Mouse (Mus musculus): ENCODE measurements around the gene Mapk13.
A peak's percentile ranks its signal among the peaks of the same experiment; 100 is the strongest.

The Mapk13 gene

DNA sequence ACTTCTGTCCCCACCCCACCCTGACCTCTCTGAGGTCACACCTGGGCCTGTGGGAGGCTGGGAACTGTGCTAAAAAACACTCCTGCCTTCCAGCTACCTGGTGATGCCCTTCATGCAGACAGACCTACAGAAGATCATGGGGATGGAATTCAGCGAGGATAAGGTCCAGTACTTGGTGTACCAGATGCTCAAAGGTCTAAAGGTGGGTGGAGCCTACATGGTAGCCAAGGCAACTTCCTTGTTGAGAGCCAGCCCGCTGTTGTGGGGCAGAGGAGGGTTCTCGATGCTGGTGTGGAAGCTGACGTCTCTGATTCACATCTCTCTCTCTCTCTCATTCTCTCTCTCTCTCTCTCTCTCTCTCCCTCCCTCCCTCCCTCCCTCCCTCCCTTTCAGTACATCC, 6.1 kb downstream of the Mapk13 start:
- DNase-seq (ENCODE audit: low spot score) = no peak

DNA sequence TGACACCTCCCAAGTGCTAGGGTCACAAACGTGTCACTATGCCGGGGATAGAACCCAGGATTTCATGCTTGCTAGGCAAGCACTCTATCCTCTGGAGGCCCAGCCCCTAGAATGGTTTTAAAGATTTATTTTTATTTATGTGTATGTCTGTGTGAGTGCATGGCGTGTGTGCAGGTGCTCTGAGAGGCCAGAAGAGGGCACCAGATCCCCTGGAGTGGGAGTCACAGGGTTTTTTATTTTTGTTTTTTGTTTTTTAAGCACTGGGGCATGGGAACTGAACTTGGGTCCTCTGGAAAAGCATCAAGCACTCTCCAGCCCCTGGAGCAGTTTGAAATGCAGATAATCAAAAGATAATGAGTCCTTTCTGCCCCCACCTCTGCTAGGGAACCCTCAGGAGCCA, 7.7 kb downstream of the Mapk13 start:
- DNase-seq (ENCODE audit: low spot score) = no peak

- peak; percentile 49 for DNase-seq (ENCODE audit: low spot score)
Observed at GRCm38 (mm10) chr17:28777231-28778005, 8.3 kb downstream of the Mapk13 start.

GRCm38 (mm10) chr17:28779735-28780134, 10.6 kb downstream of the Mapk13 start:
- no peak for DNase-seq (ENCODE audit: low spot score)

DNA sequence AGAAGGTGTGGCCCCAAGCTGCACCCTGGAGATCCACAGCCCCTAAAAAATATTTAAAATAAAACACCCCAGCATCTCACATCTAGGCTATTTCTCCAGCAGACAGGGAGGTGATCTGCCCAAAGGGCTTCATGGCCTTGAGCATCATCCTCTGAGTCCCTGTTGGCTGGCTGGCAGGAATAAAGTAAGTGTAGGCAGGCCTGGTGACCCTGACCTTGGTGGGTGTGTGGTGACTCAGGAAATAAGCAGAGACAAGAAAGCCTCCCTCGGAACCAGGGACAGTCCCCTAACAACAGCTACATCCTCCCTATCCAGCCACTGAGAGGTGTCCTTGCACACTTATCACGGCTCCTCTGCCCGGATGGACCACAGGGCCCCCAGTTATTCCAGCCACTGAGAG, 11.7 kb downstream of the Mapk13 start:
- no peak for DNase-seq (ENCODE audit: low spot score)

DNA sequence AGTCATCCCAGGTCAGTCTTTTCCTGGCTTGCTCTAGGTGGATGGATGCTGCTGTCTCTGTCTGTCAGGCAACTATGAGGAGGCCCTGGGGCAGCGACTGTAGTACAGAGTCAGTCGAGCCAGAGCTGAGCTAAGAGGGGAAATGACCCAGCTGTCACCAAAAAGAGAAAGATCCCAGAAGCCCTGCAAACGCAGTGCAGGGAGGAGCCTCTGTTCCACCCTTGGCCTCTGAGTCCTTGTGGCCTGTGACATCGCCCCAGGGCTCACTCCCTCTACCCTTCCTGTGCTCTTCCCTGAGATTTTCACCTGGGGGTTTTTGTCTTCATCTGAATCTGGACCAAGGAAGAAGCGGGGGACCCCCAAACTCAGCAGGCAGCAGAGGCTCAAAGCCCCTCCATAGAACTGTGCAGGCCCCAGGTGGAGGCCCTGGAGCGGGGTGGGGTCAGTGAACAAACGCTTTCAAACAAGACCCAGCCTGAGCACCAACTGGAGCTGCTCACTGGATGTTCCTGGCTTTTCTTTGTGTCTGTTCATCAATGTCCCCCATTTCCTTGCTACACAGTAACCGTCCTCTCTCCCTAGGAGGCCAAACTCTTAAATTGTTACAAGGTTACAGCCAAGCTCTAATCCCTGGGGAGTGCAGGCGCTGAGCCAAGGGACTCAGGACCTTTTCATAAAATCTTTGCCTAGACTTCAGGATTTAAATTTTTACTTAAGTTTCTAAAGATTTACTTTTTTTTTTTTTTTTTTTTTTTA, 12.4 kb downstream of the Mapk13 start:
- DNase-seq (ENCODE audit: low spot score) = peak; percentile 56

DNA sequence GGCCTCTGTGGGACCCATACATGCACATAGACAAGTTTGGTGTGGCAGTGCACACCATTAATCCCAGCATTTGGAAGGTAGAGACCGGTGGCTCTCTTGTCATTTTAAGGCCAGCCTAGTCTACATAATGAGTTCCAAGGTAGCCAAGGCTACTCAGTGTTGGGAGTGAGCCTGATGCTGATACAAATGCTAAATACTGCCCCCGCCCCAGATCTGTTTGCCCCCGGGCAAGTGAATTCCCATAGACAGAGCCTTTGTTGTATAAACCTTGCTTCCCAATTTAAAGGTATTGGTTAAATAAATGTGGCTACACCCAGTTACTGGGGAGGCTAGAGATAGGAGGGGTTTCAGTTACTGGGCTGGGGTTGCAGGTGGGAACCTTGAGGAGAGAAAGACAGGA, 15.9 kb downstream of the Mapk13 start:
- no peak for DNase-seq (ENCODE audit: low spot score)

GRCm38 (mm10) chr17:28787507-28787906, 18.4 kb downstream of the Mapk13 start:
- DNase-seq (ENCODE audit: low spot score) = no peak

- no peak for DNase-seq (ENCODE audit: low spot score)
Observed at GRCm38 (mm10) chr17:28797031-28797430, 27.9 kb downstream of the Mapk13 start.

DNA sequence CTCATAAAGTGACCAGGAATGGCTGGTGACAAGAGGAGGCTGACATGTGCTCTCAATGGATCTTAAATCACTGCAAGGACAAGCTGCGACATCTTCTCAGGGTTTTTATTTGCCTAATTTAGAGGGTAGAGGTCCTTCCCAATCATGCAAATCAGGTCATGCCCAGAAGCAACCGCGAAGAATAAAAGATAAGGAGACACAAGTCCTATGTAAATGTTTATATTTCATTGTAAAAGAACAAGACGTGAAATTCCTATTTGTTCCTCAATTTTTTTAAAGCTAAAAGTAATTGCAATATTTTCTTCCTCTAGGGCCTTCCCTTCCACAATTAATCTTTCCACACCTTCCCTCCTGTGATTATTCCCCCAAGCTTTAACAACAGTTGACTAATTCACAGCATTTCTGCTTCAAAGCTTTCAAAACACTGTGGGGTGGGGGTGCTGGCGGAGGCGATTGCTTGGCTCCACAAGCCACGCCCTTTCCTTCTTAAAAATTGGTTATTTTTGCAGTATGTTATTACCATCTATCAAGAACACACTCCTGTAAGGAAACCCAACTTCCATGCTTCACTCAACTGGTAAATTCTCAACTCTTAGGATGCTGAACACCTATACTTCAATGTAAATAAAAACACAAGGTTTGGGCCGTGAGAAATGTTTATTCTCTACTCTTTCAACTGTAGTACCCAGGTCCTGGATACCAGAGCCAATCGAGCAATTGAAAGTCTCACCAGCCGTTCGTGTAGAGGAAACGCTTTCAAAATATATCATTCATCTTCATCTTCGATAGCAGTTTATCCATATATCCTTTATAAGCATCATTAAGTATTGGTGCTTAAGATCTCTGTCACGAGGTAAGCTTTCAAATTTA, 30.4 kb downstream of the Mapk13 start:
- peak; percentile 28 for DNase-seq (ENCODE audit: low spot score)

GRCm38 (mm10) chr17:28800281-28800670, 31.2 kb downstream of the Mapk13 start:
- DNase-seq (ENCODE audit: low spot score) = peak; percentile 56

DNA sequence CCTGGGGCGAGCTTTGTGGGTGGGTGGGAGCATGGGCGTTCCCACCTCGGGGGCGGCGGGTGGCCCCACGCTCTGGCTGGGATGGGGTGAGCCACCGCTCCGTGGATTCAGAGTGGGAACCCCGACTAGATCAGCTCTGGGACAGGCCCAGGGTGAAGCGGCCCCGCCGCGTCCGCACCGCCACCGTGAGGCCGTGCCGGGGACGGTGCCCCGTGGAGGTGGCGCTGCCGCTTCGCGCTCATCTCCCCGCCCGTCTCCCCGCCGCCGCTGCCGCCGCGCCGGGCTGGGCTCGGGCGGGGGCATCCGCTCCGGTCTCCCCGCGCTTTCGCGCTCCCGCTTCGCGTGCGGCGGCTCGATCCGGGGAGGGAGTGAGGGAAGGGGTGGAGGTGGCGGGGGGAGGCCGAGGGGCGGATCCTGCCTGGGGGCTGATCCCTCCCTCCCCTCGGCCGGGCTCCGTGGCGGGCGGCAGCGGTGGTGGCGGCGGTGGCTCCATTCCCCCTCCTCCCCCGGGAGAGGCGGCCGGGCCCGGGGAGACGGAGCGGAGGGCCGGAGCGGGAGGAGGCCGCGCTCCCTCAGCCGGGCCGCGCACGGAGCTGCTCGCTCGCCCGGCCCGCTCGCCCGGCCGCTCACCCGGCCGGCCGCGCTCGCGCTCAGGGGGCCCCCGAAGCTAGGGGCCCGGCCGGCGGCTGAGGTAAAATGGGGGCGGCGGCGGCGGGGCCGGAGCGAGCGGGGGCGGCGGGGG, 31.7 kb downstream of the Mapk13 start, which contains the start of gene Brpf3:
Gene Brpf3 (plus strand): TSS at position 420 of the 742 bp plus-strand sequence.
- DNase-seq (ENCODE audit: low spot score) = peak; percentile 78

GRCm38 (mm10) chr17:28801474-28802005, 32.4 kb downstream of the Mapk13 start:
- DNase-seq (ENCODE audit: low spot score) = peak; percentile 99

DNA sequence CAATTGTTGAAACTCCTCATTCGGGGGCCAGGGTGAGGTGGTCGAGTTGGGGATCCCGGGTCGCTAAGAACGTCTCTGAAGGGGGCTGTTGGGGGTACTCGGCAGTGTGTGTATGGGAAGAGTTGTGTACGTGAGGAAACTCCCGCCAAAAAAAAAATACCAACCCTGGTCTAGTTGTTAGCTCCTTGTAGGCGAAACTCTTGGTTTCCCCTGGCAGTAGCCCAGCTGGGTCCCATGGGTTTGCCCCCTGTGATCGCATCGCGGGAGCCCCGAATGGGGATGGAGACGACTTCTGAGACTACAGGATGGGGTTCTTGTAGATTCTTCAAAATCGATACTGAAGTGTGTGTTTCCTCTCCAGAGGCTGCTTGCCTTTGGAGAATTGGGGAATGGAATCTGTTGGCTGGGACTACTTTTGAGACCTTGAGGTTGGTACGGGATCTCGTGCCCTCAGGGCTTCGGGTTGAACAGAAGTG, 32.9 kb downstream of the Mapk13 start:
- peak; percentile 44 for DNase-seq (ENCODE audit: low spot score)

DNA sequence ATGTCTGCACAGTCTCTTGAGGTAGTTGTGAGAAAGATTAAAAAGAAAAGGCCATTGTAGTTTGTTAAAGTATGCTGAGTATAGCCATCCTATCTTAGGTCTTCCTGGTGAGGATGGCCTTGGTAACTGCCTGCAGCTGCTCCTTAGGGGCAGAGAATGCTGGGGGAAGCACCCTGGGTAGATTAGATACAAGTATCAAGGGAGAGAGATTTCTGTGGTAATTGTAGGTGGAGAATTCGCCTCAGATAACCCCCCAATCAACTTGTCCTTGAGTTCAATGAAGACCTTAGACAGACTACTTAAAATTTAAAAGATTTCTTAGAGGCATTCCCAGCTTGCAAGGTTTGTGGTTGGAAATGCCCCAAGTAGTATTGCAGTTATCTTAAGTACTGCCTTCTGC, 34.2 kb downstream of the Mapk13 start:
- no peak for DNase-seq (ENCODE audit: low spot score)

GRCm38 (mm10) chr17:28804973-28805372, 35.9 kb downstream of the Mapk13 start:
- no peak for DNase-seq (ENCODE audit: low spot score)

GRCm38 (mm10) chr17:28806770-28807169, 37.7 kb downstream of the Mapk13 start:
- DNase-seq (ENCODE audit: low spot score) = no peak

DNA sequence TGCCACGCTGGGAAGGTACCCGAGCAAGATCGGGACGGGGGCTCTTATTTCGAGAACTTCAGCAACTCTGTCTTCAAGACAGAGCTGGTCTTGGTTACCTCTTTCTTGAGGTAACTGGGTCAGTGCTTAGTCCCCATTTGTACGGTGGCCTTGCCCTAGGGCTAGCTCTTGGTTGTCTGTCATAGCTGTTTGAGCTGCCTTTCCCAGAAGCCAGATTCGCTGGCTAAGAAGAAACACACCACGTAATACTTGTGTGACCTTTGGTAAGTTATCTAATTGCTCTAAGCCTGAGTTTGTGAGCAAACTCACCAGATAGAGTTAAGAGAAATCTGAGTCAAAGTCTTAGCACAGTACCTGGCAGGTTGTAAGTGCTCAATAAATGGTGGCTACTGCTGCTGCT, 39.6 kb downstream of the Mapk13 start:
- no peak for DNase-seq (ENCODE audit: low spot score)

GRCm38 (mm10) chr17:28809175-28809831, 40.2 kb downstream of the Mapk13 start:
- no peak for DNase-seq (ENCODE audit: low spot score)

DNA sequence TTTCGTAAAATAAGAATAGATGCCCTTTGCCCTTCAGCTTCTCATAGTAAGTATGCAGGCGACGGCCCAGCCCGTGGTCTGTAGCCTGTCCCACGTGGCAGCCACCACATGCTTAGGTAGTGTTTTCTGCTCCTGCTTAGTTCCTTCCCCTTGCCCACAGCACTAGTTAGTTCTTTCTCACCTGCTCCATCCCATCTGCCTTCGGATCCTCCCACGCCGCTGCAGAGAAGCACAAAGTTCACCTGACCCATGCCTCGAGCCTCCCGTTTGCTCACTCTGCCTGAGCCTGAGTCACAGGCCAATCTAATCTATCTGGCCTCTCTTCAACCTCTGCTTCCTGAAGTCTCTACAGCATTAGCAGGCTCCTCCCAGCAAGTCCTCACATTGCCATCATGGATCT, 43.2 kb downstream of the Mapk13 start:
- no peak for DNase-seq (ENCODE audit: low spot score)

Data from MN1 (cell line).